Mouse (Mus musculus) erythroblast, embryonic 14.5 days (primary cell): ENCODE results near the gene Oas1d.

ENCODE experiments used
- GATA1 ChIP-seq: IDR thresholded peaks from 2 replicates; pipeline ENCODE4 v1.6.1; 2012; ENCODE audit warnings: low read length, inconsistent platforms, mixed read lengths
- TAL1 ChIP-seq: IDR thresholded peaks from 3 replicates; pipeline ENCODE4 v1.6.1; 2012; ENCODE audit warnings: low read length, inconsistent platforms, mixed read lengths

GRCm38 (mm10) chr5:120895231-120895900 is 19.0 kb upstream of the Oas1d start:
- no peak for TF ChIP-seq TAL1
- no peak for TF ChIP-seq GATA1
